Mouse (Mus musculus) kidney, adult 2 months (tissue): ENCODE results near the gene Gm43951.

Experiments used
- CTCF ChIP-seq: fragments of 200-500 bp; conservative IDR thresholded peaks from 2 replicates; pipeline ENCODE4 v1.5.1; 2011; ENCODE audit warnings: low read depth, mild to moderate bottlenecking, control low read depth, low read length, moderate library complexity, mixed read lengths; ENCODE audit not compliant: insufficient read depth, insufficient read length
- POLR2A ChIP-seq: fragments of 200-500 bp; IDR thresholded peaks from one replicate; pipeline ENCODE4 v1.6.1; 2011; ENCODE audit warnings: low read depth, low read length, control low read depth

- TF ChIP-seq POLR2A (no peak), CTCF (no peak)
These were observed 3.2 kb downstream of the Gm43951 start for GRCm38 (mm10) chr11:72203440-72203839.
